Mouse (Mus musculus): ENCODE measurements at regions not wholly inside any gene's neighbourhood (a gene's known extent, or its start where the extent isn't known, plus 50 kb on each side); places are given as distances from the start of the nearest gene placed in this dataset.

DNA sequence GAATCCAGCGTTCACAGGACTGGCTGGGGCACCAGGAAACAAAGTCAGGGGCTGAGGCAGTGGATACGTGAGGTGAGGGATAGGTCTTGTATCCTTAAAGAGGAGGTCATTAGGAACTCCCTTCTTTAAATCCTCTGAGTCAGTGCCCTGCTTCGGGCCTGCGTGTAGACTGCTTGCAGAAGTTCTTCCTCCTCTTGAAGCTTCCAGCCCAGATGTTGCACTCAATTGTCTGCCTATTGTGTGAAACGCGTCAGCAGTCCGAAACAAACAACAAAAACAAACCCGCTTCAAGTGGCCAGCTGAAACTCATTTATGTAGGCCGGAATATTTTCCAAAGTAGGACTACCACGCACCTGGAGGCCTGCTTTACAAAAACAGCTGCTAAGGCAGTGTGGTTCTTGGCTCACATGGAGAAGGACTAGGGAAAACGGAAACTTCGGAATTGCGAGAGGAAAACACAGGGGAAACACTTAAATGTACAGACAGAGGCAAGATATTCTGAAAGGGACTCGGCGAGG, 55.6 kb upstream of the Dars start:
- 0 out of 4 replicates have a peak, but pooled peaks of 1 of the 2 experiments have one; percentile 38 for ATAC-seq (replicated peaks in 1 of 2; ENCODE audit: insufficient read depth in 1 of 2, low FRiP score in 2 of 2, low TSS enrichment in 1 of 2, low read depth in 1 of 2, poor library complexity in 2 of 2, severe bottlenecking in 2 of 2)

GRCm38 (mm10) chr1:128472022-128472712, 55.0 kb upstream of the Dars start:
- ATAC-seq (replicated peaks in 1 of 2; ENCODE audit: insufficient read depth in 1 of 2, low FRiP score in 2 of 2, low TSS enrichment in 1 of 2, low read depth in 1 of 2, poor library complexity in 2 of 2, severe bottlenecking in 2 of 2), result peak; percentile 44 to 46; a peak in 1 of 4 replicates

DNA sequence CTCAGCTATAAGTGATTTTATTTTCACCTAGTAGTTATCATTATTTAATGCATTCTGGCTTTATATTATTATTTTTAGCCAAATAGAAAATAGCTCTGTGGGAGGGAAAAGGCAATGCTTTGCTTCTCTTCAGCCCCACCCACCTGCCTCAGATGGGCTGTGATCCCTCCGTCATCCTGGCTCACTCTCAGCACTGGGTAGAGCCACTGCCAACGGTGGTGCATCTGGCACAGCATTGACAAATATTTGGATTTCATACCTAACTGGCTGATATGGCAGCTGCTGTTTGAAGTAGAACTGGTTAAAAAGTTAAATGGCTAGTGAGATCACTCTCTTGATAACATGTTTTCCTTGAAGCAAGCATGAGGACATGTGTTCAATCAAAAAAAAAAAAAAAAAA, 53.6 kb upstream of the Dars start:
- no peak for ATAC-seq (replicated peaks in 1 of 2; ENCODE audit: insufficient read depth in 1 of 2, low FRiP score in 2 of 2, low TSS enrichment in 1 of 2, low read depth in 1 of 2, poor library complexity in 2 of 2, severe bottlenecking in 2 of 2)

- peak in 1 of 2 experiments; percentile 72; a peak in 2 of 4 replicates for ATAC-seq (replicated peaks in 1 of 2; ENCODE audit: insufficient read depth in 1 of 2, low FRiP score in 2 of 2, low TSS enrichment in 1 of 2, low read depth in 1 of 2, poor library complexity in 2 of 2, severe bottlenecking in 2 of 2)
Observed at GRCm38 (mm10) chr1:128469054-128469453, 51.9 kb upstream of the Dars start.
